Mouse (Mus musculus) intestine, embryonic 16.5 days (tissue): Measurements from ENCODE around the gene Bysl. TPM values are rescaled to one million over a fixed set of nuclear protein-coding genes. Genes with fewer than 3 reads are reported as not detected.

Experiments used
- ATAC-seq: fragments of 200-750 bp; cut with Nextera tagmentation; 2 replicates; pipeline ENCODE4 v1.8.0; 2017; ENCODE audit warnings: moderate TSS enrichment, moderate library complexity
- H3K27ac ChIP-seq: fragments of 300-500 bp; sonication (generic); 2 replicates; pipeline ENCODE4 v1.5.1; 2014; ENCODE audit warnings: mild to moderate bottlenecking, low read length
- H3K27me3 ChIP-seq: fragments of 300-500 bp; sonication (generic); replicated peaks from 2 replicates; pipeline ENCODE4 v1.6.1; 2014; ENCODE audit warnings: low read length, control low read depth, mixed read lengths; ENCODE audit not compliant: control insufficient read depth, insufficient read depth
- H3K36me3 ChIP-seq: fragments of 300-500 bp; sonication (generic); 2 replicates; pipeline ENCODE4 v1.6.1; 2014; ENCODE audit warnings: low read length, control low read depth; ENCODE audit not compliant: control insufficient read depth, insufficient read depth
- H3K4me1 ChIP-seq: fragments of 300-500 bp; sonication (generic); 2 replicates; pipeline ENCODE4 v1.6.1; 2014; ENCODE audit warnings: low read length, control low read depth, mixed read lengths; ENCODE audit not compliant: control insufficient read depth, insufficient read depth
- H3K4me2 ChIP-seq: fragments of 300-500 bp; sonication (generic); 2 replicates; pipeline ENCODE4 v1.6.1; 2014; ENCODE audit warnings: low read depth, low read length, control low read depth
- H3K4me3 ChIP-seq: fragments of 300-500 bp; sonication (generic); 2 replicates; pipeline ENCODE4 v1.5.1; 2014; ENCODE audit warnings: mild to moderate bottlenecking, low read length
- H3K9ac ChIP-seq: fragments of 300-500 bp; sonication (generic); 2 replicates; pipeline ENCODE4 v1.6.1; 2014; ENCODE audit warnings: low read depth, low read length
- H3K9me3 ChIP-seq: fragments of 300-500 bp; sonication (generic); 2 replicates; pipeline ENCODE4 v1.6.1; 2016; ENCODE audit warnings: low read length, control low read depth; ENCODE audit not compliant: control insufficient read depth
- WGBS: fragments of 180-500 bp; shearing (Covaris S2); extraction: QIAGEN DNeasy Blood & Tissue Kit; methylation state at CpG from one replicate; pipeline ENCODE4 v1.1.7; 2014; 5-methylcytosine and 5-hydroxymethylcytosine counted together
- polyA plus RNA-seq: library from polyadenylated mRNA; unstranded; fragments of >200 nt; fragmentation: Nextera tagmentation; extraction: Ambion mirVana; gene quantifications from 2 replicates; pipeline ENCODE4 v1.2.1, GENCODE M21; 2015

Bysl gene
- polyA plus RNA-seq, 1 experiment from 2014 or later, result 22.0 TPM

DNA sequence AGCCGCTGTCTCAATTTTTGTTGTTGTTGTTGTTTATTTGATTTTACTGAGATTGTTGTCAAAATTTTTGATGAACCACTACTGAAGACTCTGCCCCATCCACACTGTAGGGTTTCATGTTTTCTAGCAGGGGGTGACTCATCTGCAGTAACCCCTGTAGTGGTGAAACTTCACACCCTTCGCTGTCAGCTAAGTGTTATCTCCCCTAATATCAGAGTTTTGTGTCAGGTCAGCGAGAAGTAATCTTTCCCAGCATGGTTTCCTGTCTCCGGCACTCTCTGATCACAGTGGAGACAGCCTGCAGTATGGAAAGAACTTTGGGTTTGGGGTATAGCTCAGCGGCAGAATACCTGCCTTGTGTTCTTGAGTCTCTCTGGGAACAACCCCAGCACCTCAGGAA is 46.7 kb downstream of the Bysl start:
- Histone ChIP-seq H3K27me3 (no peaks in the 10 kb centered on the region), H3K36me3 (no peaks in the 10 kb centered on the region), H3K4me1 (peaks cover 4% of the 10 kb centered on the region; the same call in 1 of the 2 replicates), H3K4me3 (no peak overlapping the region), H3K4me2 (no peak overlapping the region), H3K9ac (no peak overlapping the region), H3K27ac (no peak overlapping the region), H3K9me3 (no peaks in the 10 kb centered on the region)
- 79% methylated on average over 5 of the region's 5 CpGs for WGBS
- no peak for ATAC-seq

DNA sequence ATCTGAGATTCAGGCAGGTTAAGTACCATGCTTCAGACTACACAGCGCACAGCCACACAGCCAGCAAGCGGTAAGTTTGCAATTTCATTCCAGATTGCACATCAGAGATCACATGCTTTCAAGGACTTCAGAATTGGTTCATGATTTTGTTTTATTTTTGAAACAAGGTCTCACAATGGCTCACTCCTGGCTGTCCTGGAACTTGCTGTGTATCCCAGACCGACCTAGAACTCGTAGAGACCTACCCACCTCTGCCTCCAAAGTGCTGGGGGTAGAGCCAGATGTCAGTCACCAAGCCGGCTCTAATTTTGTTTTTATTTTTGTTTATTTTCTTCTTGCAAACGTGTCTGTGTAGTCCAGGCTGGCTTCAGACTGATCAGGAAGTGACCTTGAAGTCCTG is 48.4 kb downstream of the Bysl start:
- Histone ChIP-seq H3K9ac (no peak overlapping the region), H3K4me2 (no peak overlapping the region), H3K27me3 (no peaks in the 10 kb centered on the region), H3K4me3 (no peak overlapping the region), H3K27ac (no peak overlapping the region), H3K9me3 (no peaks in the 10 kb centered on the region), H3K4me1 (peaks cover 4% of the 10 kb centered on the region; the same call in 1 of the 2 replicates), H3K36me3 (no peaks in the 10 kb centered on the region)
- ATAC-seq, result no peak
- WGBS, result 83% methylated on average over 6 of the region's 6 CpGs

DNA sequence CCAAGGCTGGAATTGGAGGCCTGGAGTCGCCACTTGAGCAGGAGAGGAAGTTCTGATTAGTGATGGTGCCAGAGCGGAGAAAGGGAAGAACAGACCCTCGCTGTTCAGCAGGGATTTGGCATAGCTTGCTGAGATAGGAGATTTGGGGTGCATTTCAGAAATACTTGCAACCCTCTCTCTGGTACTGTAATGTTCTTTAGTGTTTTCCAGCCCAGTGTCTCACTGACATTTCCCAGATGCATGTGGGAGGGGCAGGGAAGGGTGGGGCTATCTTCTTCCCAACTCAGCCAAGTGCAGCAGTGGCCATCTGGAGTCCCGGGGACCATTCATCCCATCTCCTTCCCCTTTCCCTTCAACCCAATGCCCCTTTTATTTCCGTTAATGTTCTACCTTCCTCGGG is 51.6 kb downstream of the Bysl start:
- no peak overlapping the region for H3K4me3 ChIP-seq
- H3K9me3 ChIP-seq, result no peaks in the 10 kb centered on the region
- WGBS, result 42% methylated on average over 6 of the region's 6 CpGs
- H3K4me1 ChIP-seq, result peaks cover 4% of the 10 kb centered on the region; the same call in 1 of the 2 replicates
- H3K27me3 ChIP-seq, result no peaks in the 10 kb centered on the region
- no peaks in the 10 kb centered on the region for H3K36me3 ChIP-seq
- H3K4me2 ChIP-seq, result no peak overlapping the region
- H3K9ac ChIP-seq, result no peak overlapping the region
- peak overlapping the region; percentile 76 for H3K27ac ChIP-seq
- ATAC-seq, result peak; percentile 76

DNA sequence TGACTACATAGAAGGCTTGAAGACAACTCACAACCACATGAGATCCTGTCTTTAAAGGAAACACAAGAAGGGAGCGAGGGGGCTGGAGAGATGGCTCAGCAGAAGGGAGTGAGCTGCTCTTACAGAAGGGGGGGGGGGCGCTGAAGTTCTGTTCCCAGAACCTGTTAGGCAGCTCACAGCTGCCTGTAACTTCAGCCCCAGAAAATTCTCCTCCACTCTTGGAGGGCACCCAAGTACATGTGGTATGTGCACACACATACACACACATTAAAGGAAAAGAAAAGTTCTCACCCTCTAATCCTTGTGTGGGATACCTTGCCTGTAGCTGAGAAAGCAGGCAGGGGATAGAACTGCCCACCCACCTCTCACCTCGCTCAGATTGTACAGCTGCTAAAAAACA is 54.1 kb downstream of the Bysl start:
- H3K9me3 ChIP-seq, result no peaks in the 10 kb centered on the region
- H3K4me3 ChIP-seq, result no peak overlapping the region
- no peaks in the 10 kb centered on the region for H3K27me3 ChIP-seq
- H3K4me2 ChIP-seq, result no peak overlapping the region
- no peaks in the 10 kb centered on the region for H3K36me3 ChIP-seq
- peaks cover 4% of the 10 kb centered on the region; the same call in 1 of the 2 replicates for H3K4me1 ChIP-seq
- WGBS, result 66% methylated on average over 3 of the region's 3 CpGs
- H3K27ac ChIP-seq, result no peak overlapping the region
- no peak overlapping the region for H3K9ac ChIP-seq
- no peak for ATAC-seq

DNA sequence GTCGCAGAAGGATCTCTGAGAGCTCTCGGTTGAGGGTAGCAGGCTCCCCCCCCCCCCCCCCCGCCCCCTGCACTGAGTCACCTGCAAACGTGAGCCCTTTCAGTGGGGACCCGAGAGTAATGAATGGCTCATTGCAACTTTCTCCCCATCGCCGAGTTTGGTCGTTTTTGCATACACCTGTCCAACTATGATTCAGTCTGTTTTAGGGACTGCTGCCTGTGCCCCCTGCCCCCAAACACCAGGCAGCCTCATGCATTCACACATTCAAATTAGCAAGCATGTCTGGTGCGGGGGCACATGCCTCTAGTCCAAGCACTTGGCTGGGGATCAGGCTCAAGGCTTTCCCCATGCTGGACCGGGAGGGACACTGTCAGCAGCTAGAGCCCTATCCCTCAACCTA is 56.7 kb downstream of the Bysl start:
- Histone ChIP-seq H3K4me1 (peaks cover 5% of the 10 kb centered on the region), H3K4me3 (no peak overlapping the region), H3K9me3 (no peaks in the 10 kb centered on the region), H3K36me3 (no peaks in the 10 kb centered on the region), H3K27ac (no peak overlapping the region), H3K4me2 (no peak overlapping the region), H3K27me3 (no peaks in the 10 kb centered on the region), H3K9ac (no peak overlapping the region)
- WGBS, result 76% methylated on average over 9 of the region's 10 CpGs
- ATAC-seq, result no peak

DNA sequence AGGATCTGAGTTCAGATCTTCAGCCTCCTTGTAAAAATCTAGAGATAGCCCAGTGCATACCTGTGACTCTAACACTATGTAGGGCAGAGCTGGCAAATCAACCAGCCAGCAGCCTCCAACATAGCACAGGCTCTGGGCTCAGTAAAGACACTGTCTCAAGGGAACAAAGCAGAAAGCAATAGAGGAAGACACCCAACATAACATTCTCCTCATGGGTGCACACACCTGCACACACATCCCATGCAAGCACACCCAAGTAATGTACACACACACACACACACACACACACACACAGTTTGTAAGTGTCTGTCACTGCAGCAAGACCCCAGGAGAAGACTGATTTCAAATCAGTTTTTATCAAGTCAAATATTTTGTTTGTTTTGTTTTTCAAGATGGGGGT is 58.3 kb downstream of the Bysl start:
- no peak overlapping the region for H3K27ac ChIP-seq
- H3K27me3 ChIP-seq, result no peaks in the 10 kb centered on the region
- H3K4me2 ChIP-seq, result no peak overlapping the region
- H3K36me3 ChIP-seq, result no peaks in the 10 kb centered on the region
- H3K4me1 ChIP-seq, result peaks cover 5% of the 10 kb centered on the region
- no peaks in the 10 kb centered on the region for H3K9me3 ChIP-seq
- H3K4me3 ChIP-seq, result no peak overlapping the region
- H3K9ac ChIP-seq, result no peak overlapping the region
- no peak for ATAC-seq

DNA sequence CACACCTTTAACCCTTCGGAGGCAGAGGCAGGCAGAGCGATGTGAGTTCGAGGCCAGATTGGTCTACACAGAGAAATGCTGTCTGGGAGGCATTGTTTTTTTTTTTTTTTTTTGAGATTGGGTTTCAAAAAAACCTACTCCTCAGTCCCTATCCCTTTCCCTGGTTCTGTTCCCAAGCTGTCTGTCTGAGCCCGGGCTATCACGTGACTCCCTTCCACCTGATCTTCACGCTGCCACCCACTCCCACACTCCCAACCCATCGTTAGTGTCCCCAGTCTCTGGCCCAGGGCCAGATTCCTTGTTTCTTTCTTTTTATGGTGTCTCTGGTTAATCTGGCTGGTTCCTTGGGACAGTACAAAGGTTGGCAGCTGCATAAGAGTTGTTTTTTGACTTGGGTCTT is 60.2 kb downstream of the Bysl start:
- no peak for ATAC-seq
- Histone ChIP-seq H3K36me3 (no peaks in the 10 kb centered on the region), H3K9me3 (no peaks in the 10 kb centered on the region), H3K27me3 (no peaks in the 10 kb centered on the region), H3K4me1 (peaks cover 5% of the 10 kb centered on the region), H3K9ac (no peak overlapping the region), H3K27ac (no peak overlapping the region), H3K4me2 (no peak overlapping the region), H3K4me3 (no peak overlapping the region)
- 67% methylated on average over 7 of the region's 7 CpGs for WGBS

Other genes with a start within 250 kb of the Bysl start
- 72.0 and 80.0 TPM in 2 replicates for gene Mrps10, start 242.6 kb downstream of the Bysl start, polyA plus RNA-seq
- 0.66 TPM in 2 replicates for gene Guca1b, start 226.1 kb downstream of the Bysl start, polyA plus RNA-seq
- 2.3 and 2.4 TPM in 2 replicates for gene Guca1a, start 210.9 kb downstream of the Bysl start, polyA plus RNA-seq
- 3.7 and 4.6 TPM in 2 replicates for gene AI661453, start 174.9 kb downstream of the Bysl start, polyA plus RNA-seq
- 0.17 and 0.45 TPM in 2 replicates for gene 1700001C19Rik, start 174.1 kb downstream of the Bysl start, polyA plus RNA-seq
- gene Taf8, start 109.2 kb downstream of the Bysl start, polyA plus RNA-seq, result 19.1 and 20.4 TPM in 2 replicates
- 371 and 393 TPM in 2 replicates for gene Ccnd3, start 106.4 kb downstream of the Bysl start, polyA plus RNA-seq
- 40.4 and 41.4 TPM in 2 replicates for gene Med20, start 90 bp upstream of the Bysl start, polyA plus RNA-seq
- 0.73 and 0.78 TPM in 2 replicates for gene Gm20517, start 97 bp upstream of the Bysl start, polyA plus RNA-seq
- 3.8 and 4.2 TPM in 2 replicates for gene Usp49, start 19.2 kb upstream of the Bysl start, polyA plus RNA-seq
- 426 and 427 TPM in 2 replicates for gene Tomm6, start 76.9 kb upstream of the Bysl start, polyA plus RNA-seq
- 3.2 and 4.4 TPM in 2 replicates for gene Frs3, start 77.5 kb upstream of the Bysl start, polyA plus RNA-seq
- gene Gm21981, start 83.0 kb upstream of the Bysl start, polyA plus RNA-seq, result 0.16 and 0.26 TPM in 2 replicates
- 0.69 and 1.8 TPM in 2 replicates for gene Prickle4, start 83.2 kb upstream of the Bysl start, polyA plus RNA-seq
- gene Pgc, start 115.3 kb upstream of the Bysl start, polyA plus RNA-seq, result 0.28 and 0.68 TPM in 2 replicates
- gene Tfeb, start 125.5 kb upstream of the Bysl start, polyA plus RNA-seq, result 30.7 and 37.8 TPM in 2 replicates
- gene Mdfi, start 223.2 kb upstream of the Bysl start, polyA plus RNA-seq, result 6.5 and 8.8 TPM in 2 replicates